Mouse (Mus musculus): ENCODE results near the gene Alad. TPM values are rescaled to one million over a fixed set of nuclear protein-coding genes. Genes with fewer than 3 reads are reported as not detected.

Gene Alad
- polyA plus RNA-seq, 1 experiment from 2014 or later, result 77.5 TPM

GRCm38 (mm10) chr4:62551966-62552365, 32.2 kb upstream of the Alad start:
- Histone ChIP-seq H3K36me3 (ENCODE audit: control insufficient read depth, insufficient read depth, low read length) (no peaks in the 10 kb centered on the region), H3K4me3 (ENCODE audit: low read depth, low read length) (no peak overlapping the region), H3K4me1 (replicated peaks; ENCODE audit: control insufficient read depth, insufficient read depth, low read length) (no peaks in the 10 kb centered on the region), H3K4me2 (replicated peaks; ENCODE audit: low read depth, low read length) (no peak overlapping the region), H3K27ac (ENCODE audit: low read depth, low read length) (no peak overlapping the region), H3K9me3 (ENCODE audit: control insufficient read depth, low read length) (no peaks in the 10 kb centered on the region), H3K9ac (ENCODE audit: low read depth, low read length) (no peak overlapping the region), H3K27me3 (ENCODE audit: control insufficient read depth, insufficient read depth, low read length) (no peaks in the 10 kb centered on the region)
- no peak for ATAC-seq (ENCODE audit: low FRiP score)
- no peak for DNase-seq (ENCODE audit: low spot score)
- WGBS, result 89% methylated on average over 7 of the region's 7 CpGs

GRCm38 (mm10) chr4:62544801-62545200, 25.1 kb upstream of the Alad start:
- Histone ChIP-seq H3K9me3 (ENCODE audit: control insufficient read depth, low read length) (no peaks in the 10 kb centered on the region), H3K36me3 (ENCODE audit: control insufficient read depth, insufficient read depth, low read length) (no peaks in the 10 kb centered on the region), H3K9ac (ENCODE audit: low read depth, low read length) (no peak overlapping the region), H3K4me2 (replicated peaks; ENCODE audit: low read depth, low read length) (no peak overlapping the region), H3K4me3 (ENCODE audit: low read depth, low read length) (no peak overlapping the region), H3K27me3 (ENCODE audit: control insufficient read depth, insufficient read depth, low read length) (no peaks in the 10 kb centered on the region), H3K4me1 (replicated peaks; ENCODE audit: control insufficient read depth, insufficient read depth, low read length) (no peaks in the 10 kb centered on the region), H3K27ac (ENCODE audit: low read depth, low read length) (no peak overlapping the region)
- ATAC-seq (ENCODE audit: low FRiP score) (no peak), DNase-seq (ENCODE audit: low spot score) (no peak)

GRCm38 (mm10) chr4:62543782-62544181, 24.1 kb upstream of the Alad start:
- H3K9me3 ChIP-seq (ENCODE audit: control insufficient read depth, low read length), result no peaks in the 10 kb centered on the region
- no peak overlapping the region for H3K4me3 ChIP-seq (ENCODE audit: low read depth, low read length)
- no peak overlapping the region for H3K9ac ChIP-seq (ENCODE audit: low read depth, low read length)
- H3K36me3 ChIP-seq (ENCODE audit: control insufficient read depth, insufficient read depth, low read length), result no peaks in the 10 kb centered on the region
- no peak for DNase-seq (ENCODE audit: low spot score)
- 86% methylated on average over 6 of the region's 6 CpGs for WGBS
- no peaks in the 10 kb centered on the region for H3K27me3 ChIP-seq (ENCODE audit: control insufficient read depth, insufficient read depth, low read length)
- H3K4me1 ChIP-seq (replicated peaks; ENCODE audit: control insufficient read depth, insufficient read depth, low read length), result no peaks in the 10 kb centered on the region
- ATAC-seq (ENCODE audit: low FRiP score), result no peak
- H3K27ac ChIP-seq (ENCODE audit: low read depth, low read length), result no peak overlapping the region
- no peak overlapping the region for H3K4me2 ChIP-seq (replicated peaks; ENCODE audit: low read depth, low read length)

- H3K4me2 ChIP-seq (replicated peaks; ENCODE audit: low read depth, low read length), result no peak overlapping the region
- H3K9me3 ChIP-seq (ENCODE audit: control insufficient read depth, low read length), result no peaks in the 10 kb centered on the region
- H3K4me3 ChIP-seq (ENCODE audit: low read depth, low read length), result no peak overlapping the region
- no peak for ATAC-seq (ENCODE audit: low FRiP score)
- H3K9ac ChIP-seq (ENCODE audit: low read depth, low read length), result no peak overlapping the region
- no peaks in the 10 kb centered on the region for H3K27me3 ChIP-seq (ENCODE audit: control insufficient read depth, insufficient read depth, low read length)
- no peaks in the 10 kb centered on the region for H3K36me3 ChIP-seq (ENCODE audit: control insufficient read depth, insufficient read depth, low read length)
- WGBS, result 73% methylated on average over 3 of the region's 3 CpGs
- DNase-seq (ENCODE audit: low spot score), result no peak
- H3K4me1 ChIP-seq (replicated peaks; ENCODE audit: control insufficient read depth, insufficient read depth, low read length), result no peaks in the 10 kb centered on the region
- H3K27ac ChIP-seq (ENCODE audit: low read depth, low read length), result no peak overlapping the region
Observed at GRCm38 (mm10) chr4:62541802-62542201, 22.1 kb upstream of the Alad start.

- Histone ChIP-seq H3K4me3 (ENCODE audit: low read depth, low read length) (no peak overlapping the region), H3K4me1 (replicated peaks; ENCODE audit: control insufficient read depth, insufficient read depth, low read length) (no peaks in the 10 kb centered on the region), H3K36me3 (ENCODE audit: control insufficient read depth, insufficient read depth, low read length) (no peaks in the 10 kb centered on the region), H3K27ac (ENCODE audit: low read depth, low read length) (no peak overlapping the region), H3K9me3 (ENCODE audit: control insufficient read depth, low read length) (no peaks in the 10 kb centered on the region), H3K4me2 (replicated peaks; ENCODE audit: low read depth, low read length) (no peak overlapping the region), H3K9ac (ENCODE audit: low read depth, low read length) (no peak overlapping the region), H3K27me3 (ENCODE audit: control insufficient read depth, insufficient read depth, low read length) (no peaks in the 10 kb centered on the region)
- ATAC-seq (ENCODE audit: low FRiP score) (no peak), DNase-seq (ENCODE audit: low spot score) (no peak)
- WGBS, result 85% methylated on average over 6 of the region's 6 CpGs
Observed at GRCm38 (mm10) chr4:62533729-62534128, 14.0 kb upstream of the Alad start.

- no peak for ATAC-seq (ENCODE audit: low FRiP score)
- H3K36me3 ChIP-seq (ENCODE audit: control insufficient read depth, insufficient read depth, low read length), result no peaks in the 10 kb centered on the region
- no peaks in the 10 kb centered on the region for H3K9me3 ChIP-seq (ENCODE audit: control insufficient read depth, low read length)
- WGBS, result 89% methylated on average over 4 of the region's 4 CpGs
- no peak overlapping the region for H3K9ac ChIP-seq (ENCODE audit: low read depth, low read length)
- H3K4me1 ChIP-seq (replicated peaks; ENCODE audit: control insufficient read depth, insufficient read depth, low read length), result no peaks in the 10 kb centered on the region; the same call in 1 of the 2 replicates
- H3K4me3 ChIP-seq (ENCODE audit: low read depth, low read length), result no peak overlapping the region
- DNase-seq (ENCODE audit: low spot score), result no peak
- H3K4me2 ChIP-seq (replicated peaks; ENCODE audit: low read depth, low read length), result no peak overlapping the region
- no peak overlapping the region for H3K27ac ChIP-seq (ENCODE audit: low read depth, low read length)
- no peaks in the 10 kb centered on the region for H3K27me3 ChIP-seq (ENCODE audit: control insufficient read depth, insufficient read depth, low read length)
Observed at GRCm38 (mm10) chr4:62527655-62528054, 7.9 kb upstream of the Alad start.

GRCm38 (mm10) chr4:62526256-62526655, 6.5 kb upstream of the Alad start:
- no peak overlapping the region for H3K4me2 ChIP-seq (replicated peaks; ENCODE audit: low read depth, low read length)
- H3K4me1 ChIP-seq (replicated peaks; ENCODE audit: control insufficient read depth, insufficient read depth, low read length), result no peaks in the 10 kb centered on the region; the same call in 1 of the 2 replicates
- DNase-seq (ENCODE audit: low spot score) (no peak), ATAC-seq (ENCODE audit: low FRiP score) (no peak)
- no peaks in the 10 kb centered on the region for H3K27me3 ChIP-seq (ENCODE audit: control insufficient read depth, insufficient read depth, low read length)
- no peak overlapping the region for H3K9ac ChIP-seq (ENCODE audit: low read depth, low read length)
- no peak overlapping the region for H3K4me3 ChIP-seq (ENCODE audit: low read depth, low read length)
- WGBS, result 71% methylated on average over 2 of the region's 2 CpGs
- H3K9me3 ChIP-seq (ENCODE audit: control insufficient read depth, low read length), result no peaks in the 10 kb centered on the region
- H3K36me3 ChIP-seq (ENCODE audit: control insufficient read depth, insufficient read depth, low read length), result no peaks in the 10 kb centered on the region
- no peak overlapping the region for H3K27ac ChIP-seq (ENCODE audit: low read depth, low read length)

GRCm38 (mm10) chr4:62525489-62525811, 5.7 kb upstream of the Alad start:
- 0 out of 2 replicates have a peak overlapping the region, but pooled peaks have one; percentile 28 for H3K9ac ChIP-seq (ENCODE audit: low read depth, low read length)
- H3K4me3 ChIP-seq (ENCODE audit: low read depth, low read length), result peak overlapping the region; percentile 76
- H3K27me3 ChIP-seq (ENCODE audit: control insufficient read depth, insufficient read depth, low read length), result no peaks in the 10 kb centered on the region
- H3K36me3 ChIP-seq (ENCODE audit: control insufficient read depth, insufficient read depth, low read length), result no peaks in the 10 kb centered on the region
- ATAC-seq (ENCODE audit: low FRiP score) (no peak), DNase-seq (ENCODE audit: low spot score) (no peak)
- H3K9me3 ChIP-seq (ENCODE audit: control insufficient read depth, low read length), result no peaks in the 10 kb centered on the region
- peak overlapping the region; percentile 22; the same call in 1 of the 2 replicates for H3K4me2 ChIP-seq (replicated peaks; ENCODE audit: low read depth, low read length)
- under 1% methylated on average over 10 of the region's 10 CpGs for WGBS
- no peaks in the 10 kb centered on the region; the same call in 1 of the 2 replicates for H3K4me1 ChIP-seq (replicated peaks; ENCODE audit: control insufficient read depth, insufficient read depth, low read length)
- H3K27ac ChIP-seq (ENCODE audit: low read depth, low read length), result no peak overlapping the region

- DNase-seq (ENCODE audit: low spot score) (peak; percentile 99), ATAC-seq (ENCODE audit: low FRiP score) (peak; percentile 99)
- no peaks in the 10 kb centered on the region for H3K27me3 ChIP-seq (ENCODE audit: control insufficient read depth, insufficient read depth, low read length)
- H3K9me3 ChIP-seq (ENCODE audit: control insufficient read depth, low read length), result no peaks in the 10 kb centered on the region
- H3K9ac ChIP-seq (ENCODE audit: low read depth, low read length), result peak within 1 kb of the TSS; percentile 84
- H3K4me1 ChIP-seq (replicated peaks; ENCODE audit: control insufficient read depth, insufficient read depth, low read length), result no peaks in the 10 kb centered on the region; the same call in 1 of the 2 replicates
- no peaks in the 10 kb centered on the region for H3K36me3 ChIP-seq (ENCODE audit: control insufficient read depth, insufficient read depth, low read length)
- peak within 1 kb of the TSS; percentile 78 for H3K4me2 ChIP-seq (replicated peaks; ENCODE audit: low read depth, low read length)
- peak within 1 kb of the TSS; percentile 82 for H3K27ac ChIP-seq (ENCODE audit: low read depth, low read length)
- under 1% methylated on average over 59 of the region's 59 CpGs for WGBS
- H3K4me3 ChIP-seq (ENCODE audit: low read depth, low read length), result peak within 1 kb of the TSS; percentile 76
Observed at GRCm38 (mm10) chr4:62524651-62525488, 5.2 kb upstream of the Alad start, which contains the start of the genes Pole3 and 4933430I17Rik. Pole3 (minus strand) TSS chr4:62525068. 4933430I17Rik (plus strand) TSS chr4:62525369.

All from hindbrain, embryonic 11.5 days (tissue).